Mouse (Mus musculus) E14TG2a.4 (cell line): Measurements from ENCODE around the gene Cped1.

Source experiments
- CTCF ChIP-seq: conservative IDR thresholded peaks from 2 replicates; pipeline ENCODE4 v1.5.1; 2014; ENCODE audit warnings: low read length
- NANOG ChIP-seq: IDR thresholded peaks from 2 replicates; pipeline ENCODE4 v1.6.1; 2014; ENCODE audit warnings: borderline replicate concordance, low read length, mixed read lengths

GRCm38 (mm10) chr6:22277941-22278340 is 292.2 kb downstream of the Cped1 start:
- TF ChIP-seq CTCF: no peak
- no peak for TF ChIP-seq NANOG
